Mouse (Mus musculus) heart, adult 9 months (tissue): ENCODE results near the gene Rap1gap.
A peak's percentile ranks its signal among the peaks of the same experiment; 100 is the strongest.

Experiments
- DNase-seq, 2 experiments: peaks; one replicate each; pipeline ENCODE4 v3.0.0; 2022; ENCODE audit warnings: low spot score in 2 of 2

Gene Rap1gap

GRCm38 (mm10) chr4:137664433-137664979 is at the start of gene Rap1gap:
Gene Rap1gap, plus strand, starts transcription at chr4:137664726.
- DNase-seq: peak in 1 of 2 experiments; percentile 21

DNA sequence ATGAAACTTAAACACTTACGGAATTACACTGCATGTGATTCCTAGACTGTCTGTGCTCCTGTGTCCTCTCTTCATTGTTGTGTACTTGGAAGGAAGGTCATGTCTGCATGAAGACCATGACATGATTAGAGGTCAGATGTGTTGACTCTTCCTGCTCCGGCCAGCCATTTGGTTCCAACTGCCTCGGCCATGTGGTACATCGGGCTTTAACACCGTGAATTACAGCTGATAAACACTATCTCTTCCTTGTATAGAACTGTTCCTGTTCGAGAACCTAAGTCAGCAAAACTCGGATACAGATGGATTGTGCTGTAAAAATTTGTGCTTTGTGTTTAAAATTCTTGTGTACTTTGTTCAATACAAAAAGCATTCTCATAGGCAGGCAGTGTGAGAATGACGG is 41.7 kb upstream of the Rap1gap start:
- DNase-seq: no peak

GRCm38 (mm10) chr4:137627476-137628235 is 36.9 kb upstream of the Rap1gap start:
- DNase-seq: no peak

GRCm38 (mm10) chr4:137628400-137628799 is 36.1 kb upstream of the Rap1gap start:
- DNase-seq: no peak

DNA sequence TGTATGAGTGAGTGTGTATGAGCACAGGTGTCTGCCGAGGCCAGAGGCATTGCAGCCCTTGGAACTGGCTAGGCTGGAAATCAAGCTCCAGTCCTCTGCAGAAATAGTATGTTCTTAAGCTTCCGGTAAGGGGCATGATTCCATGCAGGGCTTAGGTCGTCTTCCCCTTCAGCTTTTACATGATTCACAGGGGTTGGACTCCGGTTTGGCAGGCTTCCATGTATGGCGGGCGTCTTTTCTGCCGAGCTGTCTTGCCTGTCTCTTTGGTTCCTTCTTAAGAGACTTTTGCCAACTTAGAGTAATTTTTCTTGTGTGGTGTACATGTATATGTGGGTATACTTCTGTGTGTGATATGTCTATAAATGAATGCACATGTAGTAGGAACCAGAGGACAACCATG is 35.2 kb upstream of the Rap1gap start:
- no peak for DNase-seq

DNA sequence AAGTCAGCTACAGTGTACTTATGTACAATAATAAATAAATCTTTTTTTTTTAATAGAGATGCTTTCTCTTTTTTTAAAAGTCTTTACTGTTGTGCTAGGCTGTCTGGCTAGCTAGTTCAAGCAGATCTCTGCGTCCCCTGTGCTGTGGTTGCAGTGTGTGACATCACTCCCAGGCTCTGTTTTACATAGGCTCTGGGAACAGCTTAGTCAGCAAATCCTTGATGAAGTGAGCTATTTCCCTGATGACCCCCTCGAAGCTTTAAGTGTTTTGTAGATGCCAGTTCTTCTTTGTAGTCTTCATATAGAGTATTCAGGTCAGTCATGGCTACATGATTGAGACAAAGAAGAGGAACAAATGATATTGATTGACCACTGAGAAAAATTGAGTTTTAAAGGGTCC is 34.4 kb upstream of the Rap1gap start:
- no peak for DNase-seq

- DNase-seq: peak in 1 of 2 experiments; percentile 7
Observed at GRCm38 (mm10) chr4:137631596-137631995, 32.9 kb upstream of the Rap1gap start.

DNA sequence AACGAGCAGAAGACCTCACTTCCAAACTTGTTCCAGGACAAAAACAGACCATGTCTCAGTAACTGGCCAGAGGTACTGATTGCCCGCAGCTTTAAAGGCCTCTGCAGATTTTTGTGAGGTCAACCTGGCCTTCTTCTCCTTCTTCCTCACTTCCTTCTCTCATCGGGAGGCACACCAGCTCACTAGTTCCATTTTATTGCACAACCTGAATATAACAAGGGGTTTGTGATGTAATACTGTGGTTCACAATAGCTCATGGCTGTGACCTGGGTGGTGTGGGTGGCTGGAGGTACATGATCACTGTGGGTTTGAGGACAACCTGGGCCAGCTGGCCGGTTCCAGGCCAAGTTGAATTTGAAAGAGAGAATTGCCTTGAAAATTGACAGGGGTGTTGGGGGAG is 31.1 kb upstream of the Rap1gap start:
- DNase-seq: no peak

- DNase-seq: no peak
Observed at GRCm38 (mm10) chr4:137636597-137636996, 27.9 kb upstream of the Rap1gap start.

DNA sequence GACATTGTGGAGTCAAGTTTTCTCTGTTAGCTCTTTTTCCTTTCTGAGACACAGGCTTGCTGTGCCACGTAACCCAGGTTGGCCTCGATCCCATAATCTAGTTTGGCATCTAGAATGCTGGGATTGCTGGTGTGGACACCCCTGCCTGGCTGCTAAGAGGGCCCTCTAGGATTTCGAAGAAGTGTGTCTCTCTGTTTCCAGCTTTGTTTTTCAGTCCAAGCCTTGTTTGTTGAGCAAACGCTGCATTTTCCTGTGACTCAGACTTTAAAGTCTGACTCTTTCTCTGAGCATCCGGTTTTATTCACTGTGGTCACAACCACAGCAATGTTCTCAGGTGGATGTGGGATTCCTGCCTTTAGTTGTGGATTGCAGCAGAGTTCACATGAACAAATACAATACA is 23.0 kb upstream of the Rap1gap start:
- DNase-seq: no peak

DNA sequence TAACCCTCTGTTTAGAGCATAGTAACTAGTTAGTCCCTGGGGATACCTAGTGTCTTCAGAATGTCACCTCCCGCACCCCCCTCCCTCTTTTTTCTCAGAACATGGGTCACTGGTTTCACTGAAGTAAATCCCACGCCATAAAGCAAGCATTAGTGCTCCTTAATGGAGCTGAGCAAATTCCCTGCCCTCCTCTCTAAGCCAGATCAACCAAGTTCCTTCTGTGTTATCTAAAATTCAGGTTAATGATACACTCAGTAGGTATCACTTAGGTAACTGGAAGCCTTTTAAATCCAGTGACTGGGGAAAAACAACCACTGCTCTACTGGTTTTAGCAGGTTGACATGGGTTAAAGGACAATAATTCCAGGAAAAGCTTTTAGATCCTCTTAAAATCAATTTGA is 22.4 kb upstream of the Rap1gap start:
- DNase-seq: no peak

DNA sequence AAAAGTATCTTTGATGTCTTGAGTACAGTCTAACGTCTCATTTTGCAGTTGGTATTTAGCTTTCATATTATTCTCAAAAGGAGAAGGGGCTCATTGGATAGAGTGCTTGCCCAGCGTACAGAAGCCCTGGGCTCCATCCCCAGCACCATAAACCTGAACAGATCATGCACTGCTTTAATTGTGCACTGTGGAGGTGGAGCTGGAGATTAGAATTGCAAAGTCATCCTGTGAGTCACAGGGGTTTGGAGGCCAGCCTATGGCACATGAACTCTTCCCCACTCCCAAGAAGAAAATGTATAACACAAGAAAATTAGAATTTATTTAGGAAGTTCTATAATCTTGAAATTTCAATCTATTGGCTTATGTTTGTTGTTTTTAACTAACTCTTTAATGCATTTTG is 21.1 kb upstream of the Rap1gap start:
- no peak for DNase-seq

DNA sequence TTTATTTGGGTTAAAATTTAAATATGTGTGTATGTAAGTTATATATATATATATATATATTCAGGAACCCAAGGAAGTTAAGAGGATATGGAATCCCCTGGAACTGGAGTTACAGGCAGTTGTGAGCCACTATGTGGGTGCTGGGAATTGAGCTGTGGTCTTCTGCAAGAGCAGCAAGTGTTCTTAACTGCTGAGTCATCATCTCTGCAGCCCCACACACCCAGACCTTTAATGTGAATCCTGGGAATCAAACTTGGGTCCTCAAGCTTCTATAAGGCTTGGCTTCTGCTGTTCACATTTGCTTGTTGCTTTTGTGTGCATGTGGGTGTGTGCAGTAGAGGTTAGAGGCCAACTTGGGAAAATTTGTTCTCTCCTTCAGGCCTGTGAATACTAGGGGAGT is 18.3 kb upstream of the Rap1gap start:
- no peak for DNase-seq

DNA sequence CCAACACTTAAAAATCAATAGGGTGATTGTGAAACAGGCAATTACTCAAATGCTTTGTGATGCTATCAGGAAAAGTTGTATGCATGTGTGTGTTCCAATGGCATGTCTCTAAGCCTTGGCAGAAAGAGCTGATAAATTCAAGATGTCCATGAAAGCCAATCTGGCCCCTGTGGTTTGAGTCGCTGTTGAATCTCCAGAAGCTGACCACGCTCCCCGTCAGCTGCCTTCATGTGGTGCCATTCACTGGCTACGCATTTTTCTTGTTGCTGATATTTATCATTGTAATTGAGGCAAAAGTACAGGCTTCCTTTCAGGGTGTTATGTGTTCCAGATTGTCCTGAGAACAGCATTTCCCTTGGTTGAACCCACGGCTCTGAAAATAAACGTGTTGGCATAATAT is 16.9 kb upstream of the Rap1gap start:
- no peak for DNase-seq

GRCm38 (mm10) chr4:137648230-137648629 is 16.3 kb upstream of the Rap1gap start:
- no peak for DNase-seq

DNA sequence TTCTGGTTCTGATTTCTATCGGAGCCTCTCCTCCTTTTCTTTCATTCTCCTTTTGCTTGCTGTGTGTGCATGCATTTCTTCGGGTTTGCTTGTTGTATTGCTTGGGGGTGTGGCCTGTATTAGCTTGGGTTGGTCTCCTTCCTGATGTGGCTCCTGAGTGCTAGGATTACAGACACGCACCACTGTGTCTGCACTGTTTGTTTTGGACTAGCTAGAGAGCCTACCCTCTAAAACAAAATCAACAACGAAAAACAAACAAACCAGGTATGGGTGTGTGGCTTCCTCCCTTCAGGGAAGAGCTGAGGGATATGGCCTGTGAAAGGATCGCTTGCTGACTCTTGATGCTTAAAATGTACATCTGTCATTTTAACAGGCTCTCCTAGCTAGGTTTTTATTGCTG is 13.6 kb upstream of the Rap1gap start:
- DNase-seq: no peak

DNA sequence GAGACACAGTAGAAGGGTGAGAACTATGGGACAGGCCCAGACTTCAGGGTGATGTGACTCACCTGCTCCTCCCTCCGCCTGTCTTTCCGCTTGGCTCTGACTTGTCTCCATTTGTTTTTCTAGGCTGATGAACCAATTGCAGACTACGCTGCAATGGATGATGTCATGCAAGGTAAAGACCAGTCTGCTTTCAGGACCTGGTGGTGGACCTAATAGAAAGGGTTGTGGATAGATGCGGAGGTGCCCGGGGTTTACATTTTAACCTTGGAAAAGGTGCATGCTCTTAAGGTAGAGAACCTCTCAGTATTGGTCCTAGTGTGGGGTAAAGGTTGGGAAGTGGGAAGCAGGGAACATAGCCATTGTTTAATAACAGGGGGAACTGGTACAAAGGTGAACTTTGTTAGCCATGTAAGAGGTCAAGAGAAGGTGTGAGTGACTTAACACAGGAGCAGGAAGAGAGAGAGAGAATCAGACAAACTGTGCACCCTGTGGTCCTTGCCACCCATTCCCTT is 11.6 kb upstream of the Rap1gap start:
- DNase-seq: no peak

DNA sequence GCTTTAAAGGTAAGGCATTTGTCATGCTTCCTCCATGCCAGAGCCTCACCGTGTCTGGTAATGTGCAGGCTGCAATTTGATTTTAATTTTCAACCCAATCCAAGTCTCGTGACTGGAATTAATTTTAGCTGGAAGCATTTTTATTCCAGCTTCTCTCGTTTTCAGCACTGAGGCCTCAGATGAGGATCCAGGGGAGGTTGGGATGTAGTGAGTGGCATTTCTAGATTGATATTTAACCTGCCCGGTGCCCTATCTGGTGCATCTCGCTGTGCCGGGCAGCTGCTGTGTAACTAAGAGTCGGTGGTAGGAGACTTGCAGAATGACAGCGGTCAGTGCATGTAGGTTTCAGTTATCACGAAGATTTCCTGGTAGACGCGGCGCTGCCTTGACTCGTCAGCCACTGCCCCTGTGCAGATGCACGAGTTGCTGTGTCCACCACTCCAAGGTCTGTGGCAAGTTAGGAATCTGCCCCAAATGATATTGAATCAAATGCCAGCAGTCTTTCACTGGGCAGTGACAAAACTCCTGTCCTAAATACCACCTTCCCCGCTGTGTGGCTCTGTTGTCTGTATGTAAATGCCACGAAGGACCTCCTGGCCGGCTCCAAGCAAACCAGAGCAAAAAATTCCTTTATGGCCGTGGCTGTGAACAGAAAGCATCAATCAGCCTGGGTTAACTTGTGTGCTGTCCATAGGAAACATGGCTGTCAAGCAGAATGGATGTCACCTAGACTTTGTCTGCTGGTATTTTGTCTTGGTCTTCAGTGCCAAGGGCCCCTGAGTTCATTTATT is 9.1 kb upstream of the Rap1gap start:
- DNase-seq: no peak

DNA sequence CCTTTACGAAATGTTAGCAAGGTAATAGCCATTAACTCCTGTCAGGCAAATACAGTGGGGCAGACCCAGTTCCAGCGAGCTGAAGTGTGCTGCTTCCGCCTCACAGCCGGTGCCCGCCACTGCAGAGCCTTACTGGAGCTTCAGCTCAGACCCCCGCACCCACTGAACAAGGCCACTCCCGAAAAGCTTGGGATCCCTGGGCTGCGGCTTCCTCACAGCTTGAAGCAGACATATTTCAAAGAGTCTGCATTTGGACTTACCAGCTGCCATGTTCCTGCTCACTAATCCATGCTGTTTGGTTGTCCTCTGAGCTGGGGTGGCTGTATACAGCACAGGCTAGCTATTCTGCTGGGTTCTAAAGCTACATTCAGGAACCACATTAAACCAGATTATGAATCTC is 6.9 kb upstream of the Rap1gap start:
- no peak for DNase-seq

DNA sequence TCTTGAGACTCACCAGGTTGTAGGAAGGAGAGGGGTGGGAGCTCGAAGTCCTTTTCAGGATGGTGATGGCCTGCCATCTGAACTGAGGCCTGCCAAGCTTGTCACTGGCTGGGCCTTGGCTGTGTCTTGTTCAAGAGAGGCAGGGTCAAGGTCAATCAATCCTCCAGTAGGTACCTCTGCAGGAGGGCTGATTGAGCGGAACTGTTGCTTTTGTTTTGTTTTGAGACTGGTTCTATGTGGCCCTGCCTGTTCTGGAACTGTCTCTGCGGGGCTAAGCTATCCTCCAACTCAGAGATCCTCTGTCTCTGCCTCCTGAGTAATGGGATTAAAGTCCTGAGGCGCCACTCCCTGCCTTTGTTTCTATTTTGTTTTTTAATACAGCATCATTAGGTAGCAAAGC is 5.0 kb upstream of the Rap1gap start:
- DNase-seq: no peak

- DNase-seq: no peak
Observed at GRCm38 (mm10) chr4:137660364-137661077, 4.0 kb upstream of the Rap1gap start.

- no peak for DNase-seq
Observed at GRCm38 (mm10) chr4:137661078-137661450, 3.5 kb upstream of the Rap1gap start.
